Mouse (Mus musculus) neutrophil, adult 5-6 weeks (primary cell): Measurements from ENCODE around the gene Pdilt. TPM values are rescaled to one million over a fixed set of nuclear protein-coding genes. Genes with fewer than 3 reads are reported as not detected.

ENCODE experiments used
- ATAC-seq: fragments of 151-379, 151-347 bp; 2 replicates; pipeline ENCODE4 v1.8.0; 2017; ENCODE audit warnings: mild to moderate bottlenecking, moderate TSS enrichment; ENCODE audit not compliant: insufficient number of reproducible peaks, poor library complexity, low FRiP score, severe bottlenecking; ENCODE audit errors: extremely low read depth
- total RNA-seq: library from RNA; stranded (forward); fragments of 200-1000 nt; gene quantifications from 2 replicates; pipeline ENCODE4 v1.2.3, GENCODE M21; 2017

The Pdilt gene
- total RNA-seq, 1 experiment from 2014 or later: not detected

- no peak for ATAC-seq
Measured at GRCm38 (mm10) chr7:119515492-119516271, 7.6 kb downstream of the Pdilt start.

GRCm38 (mm10) chr7:119513056-119513455, 10.2 kb downstream of the Pdilt start:
- ATAC-seq: no peak

- no peak for ATAC-seq
Measured at GRCm38 (mm10) chr7:119511143-119511542, 12.1 kb downstream of the Pdilt start.

GRCm38 (mm10) chr7:119490041-119490780, 33.1 kb downstream of the Pdilt start:
- ATAC-seq: no peak

GRCm38 (mm10) chr7:119486683-119487082, 36.6 kb downstream of the Pdilt start:
- no peak for ATAC-seq

DNA sequence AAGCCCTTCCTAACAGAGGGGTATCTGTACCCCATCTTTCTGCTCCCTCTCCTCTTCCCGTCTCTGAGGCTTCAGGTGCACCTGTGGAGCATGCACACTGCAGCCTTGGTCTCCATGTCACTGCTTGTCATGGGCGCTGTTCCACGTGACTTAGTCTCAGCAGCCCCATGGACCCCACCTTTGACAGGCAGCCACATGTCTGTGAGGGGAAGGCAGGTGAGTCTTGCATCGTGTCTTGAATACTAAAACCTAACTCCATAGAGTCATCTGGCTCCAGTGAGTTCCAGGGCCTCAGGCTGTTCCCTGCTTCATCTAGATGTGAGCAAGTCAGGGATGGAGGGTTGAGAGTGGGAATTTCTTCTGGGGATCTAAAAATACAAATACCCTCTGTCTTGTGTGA, 39.1 kb downstream of the Pdilt start:
- no peak for ATAC-seq

DNA sequence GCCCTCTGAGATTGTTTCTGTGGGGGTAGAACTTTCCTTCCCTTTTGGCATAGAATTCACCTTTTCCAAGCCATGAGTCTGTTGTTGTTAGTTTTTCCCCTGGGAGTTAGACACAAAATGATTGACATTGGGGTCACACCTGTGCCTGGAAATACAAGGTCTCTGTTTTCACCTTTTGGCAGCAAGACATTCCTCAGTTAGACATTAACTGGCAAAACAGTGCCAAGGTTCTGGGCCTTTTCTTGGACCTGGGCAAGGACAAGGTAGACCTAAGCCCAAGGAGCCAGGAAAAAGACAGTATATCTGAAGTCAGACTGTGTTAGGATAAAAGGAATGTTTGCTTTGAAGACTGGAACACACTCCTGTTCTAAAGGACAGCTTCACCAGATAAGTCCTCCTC, 44.0 kb downstream of the Pdilt start, which contains the start of gene Umod:
Gene Umod (minus strand): TSS at position 27 of the 400 bp plus-strand sequence.
- ATAC-seq: no peak

- no peak for ATAC-seq
Measured at GRCm38 (mm10) chr7:119476500-119477389, 46.5 kb downstream of the Pdilt start.

DNA sequence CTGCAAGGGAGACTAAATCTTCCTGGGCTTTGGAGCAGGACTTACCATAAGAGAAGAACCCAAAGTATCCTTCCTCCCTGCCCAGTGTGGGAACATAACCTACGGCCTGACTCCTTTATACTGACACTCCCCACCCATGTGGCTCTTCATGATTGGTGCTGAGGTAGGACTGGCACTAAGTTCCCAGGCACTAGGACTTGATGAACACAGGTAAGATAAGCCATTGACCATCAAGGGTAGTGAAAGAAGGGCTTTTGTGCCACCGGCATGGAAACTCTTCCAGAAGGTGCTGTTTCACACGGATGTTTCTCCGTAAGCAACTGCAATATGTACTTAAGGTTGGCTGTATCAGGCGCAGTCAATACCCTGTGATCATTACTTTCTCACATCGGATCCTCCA, 64.1 kb downstream of the Pdilt start, which contains the start of gene Gp2:
Gene Gp2 (minus strand): TSS at position 101 of the 400 bp plus-strand sequence.
- ATAC-seq: no peak

DNA sequence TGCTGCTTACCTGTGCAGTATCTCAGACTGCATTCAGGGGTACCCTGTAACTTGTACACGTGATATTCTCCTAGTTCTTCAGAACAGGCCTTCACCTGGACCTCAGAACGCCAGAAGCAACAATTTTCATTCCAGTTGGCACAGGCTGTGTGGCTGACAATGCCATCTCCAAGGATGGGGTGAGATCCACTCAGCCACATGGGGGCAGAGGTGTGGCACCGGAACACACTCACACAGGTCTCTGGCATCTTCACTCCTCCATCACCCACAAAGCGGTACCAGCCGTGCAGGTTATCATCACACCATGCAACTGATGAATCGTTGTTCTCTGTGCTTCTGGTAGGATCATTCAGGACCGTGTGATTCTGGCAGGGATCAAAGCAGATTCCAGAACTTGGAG, 69.1 kb downstream of the Pdilt start:
- ATAC-seq: no peak

GRCm38 (mm10) chr7:119443849-119444248, 79.4 kb downstream of the Pdilt start:
- ATAC-seq: no peak

GRCm38 (mm10) chr7:119441938-119442337, 81.4 kb downstream of the Pdilt start:
- ATAC-seq: no peak

Other genes starting within 250 kb of the Pdilt start
- not detected in 2 replicates for gene Gp2, start 64.2 kb downstream of the Pdilt start, total RNA-seq
- gene Umod, start 44.2 kb downstream of the Pdilt start, total RNA-seq: not detected in 2 replicates
- gene Acsm5, start 4.0 kb downstream of the Pdilt start, total RNA-seq: not detected in 2 replicates
- gene Acsm2, start 30.9 kb upstream of the Pdilt start, total RNA-seq: under 0.01 TPM in 1 of 2 replicates, not detected in the other
- gene Acsm1, start 83.5 kb upstream of the Pdilt start, total RNA-seq: not detected in 2 replicates
- not detected in 2 replicates for gene Acsm4, start 166.5 kb upstream of the Pdilt start, total RNA-seq
- 45.3 and 46.3 TPM in 2 replicates for gene Thumpd1, start 197.3 kb upstream of the Pdilt start, total RNA-seq
- not detected in 2 replicates for gene Acsm3, start 237.4 kb upstream of the Pdilt start, total RNA-seq